Mouse (Mus musculus) liver (tissue): ENCODE results near the gene Rhbdf2.
A peak's percentile ranks its signal among the peaks of the same experiment; 100 is the strongest.

Source experiments
- DNase-seq: peaks from one replicate; pipeline ENCODE4 v3.0.0-alpha.2; 2020; ENCODE audit warnings: mixed read lengths

Rhbdf2 gene

GRCm38 (mm10) chr11:116616438-116617118 is 10.2 kb downstream of the Rhbdf2 start:
- DNase-seq, result no peak

DNA sequence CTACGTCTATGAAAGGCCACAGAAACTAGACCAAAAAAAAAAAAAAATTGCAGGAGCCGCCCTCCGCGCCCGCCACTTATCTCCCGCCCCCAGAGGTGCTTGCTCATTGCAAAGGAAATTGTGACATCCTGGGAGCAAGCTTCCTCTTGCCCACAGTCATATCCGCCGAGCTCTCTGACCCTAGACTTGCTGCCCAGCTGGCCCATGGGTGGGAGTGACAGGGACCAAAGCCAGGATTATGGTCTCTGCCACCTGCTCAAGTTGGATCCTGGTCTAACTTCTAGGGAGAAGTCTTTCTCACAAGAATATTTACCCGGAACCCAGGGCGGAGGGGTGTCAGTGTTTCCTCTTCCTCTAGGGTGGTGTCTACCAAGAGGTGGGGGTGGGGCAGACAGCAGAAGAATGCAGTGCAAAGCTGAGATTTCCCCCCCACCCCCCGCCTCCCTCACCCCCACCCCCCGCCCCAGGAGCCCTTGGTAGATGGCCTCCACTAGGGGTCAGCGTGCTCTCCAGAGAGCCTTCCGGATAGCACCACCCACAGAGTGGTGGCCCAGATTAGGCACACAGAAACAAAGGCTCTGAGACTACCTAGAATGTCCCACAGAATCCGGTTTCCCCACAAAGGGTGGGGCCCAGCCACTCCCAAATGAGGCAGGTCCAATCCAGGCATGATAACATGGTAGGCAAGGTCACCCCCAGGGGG is 10.9 kb downstream of the Rhbdf2 start:
- peak; percentile 89 for DNase-seq

DNA sequence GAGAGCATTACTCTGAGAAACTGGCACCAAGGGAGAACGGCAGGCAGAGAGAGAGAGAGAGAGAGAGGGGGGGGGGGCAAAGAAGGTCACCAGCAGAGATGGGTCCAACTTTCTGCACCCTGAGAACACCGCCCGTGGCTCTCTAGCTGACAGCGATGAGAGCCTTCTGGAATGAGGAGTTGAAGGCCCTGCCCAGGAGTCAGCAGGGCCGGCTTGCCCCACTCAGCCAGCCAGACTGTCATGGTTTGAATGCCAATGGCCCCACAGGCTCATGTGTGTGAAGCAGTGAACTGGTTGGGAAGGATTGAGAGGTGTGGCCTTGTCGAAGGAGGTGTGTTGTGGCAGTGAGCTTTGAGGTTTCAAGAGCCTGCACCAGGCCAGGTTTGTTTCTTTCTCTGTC is 13.6 kb downstream of the Rhbdf2 start:
- no peak for DNase-seq

- peak; percentile 31 for DNase-seq
These were observed 14.3 kb downstream of the Rhbdf2 start for GRCm38 (mm10) chr11:116612554-116612953.

- no peak for DNase-seq
These were observed 14.9 kb downstream of the Rhbdf2 start for GRCm38 (mm10) chr11:116611883-116612282.

DNA sequence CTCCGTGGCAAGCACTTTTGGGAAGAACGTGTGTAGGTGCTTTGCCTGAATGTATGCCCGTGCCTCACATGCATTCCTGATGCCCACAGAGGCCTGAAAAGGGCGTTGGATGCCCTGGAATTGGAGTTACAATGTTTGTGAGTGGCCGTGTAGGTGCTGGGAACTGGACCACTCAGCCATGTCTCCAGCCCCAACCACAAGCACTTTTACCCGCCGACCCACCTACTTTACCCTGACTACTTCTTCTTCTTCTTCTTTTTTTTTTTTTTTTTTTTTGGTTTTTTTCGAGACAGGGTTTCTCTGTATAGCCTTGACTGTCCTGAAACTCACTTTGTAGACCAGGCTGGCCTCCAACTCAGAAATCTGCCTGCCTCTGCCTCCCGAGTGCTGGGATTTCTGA is 15.7 kb downstream of the Rhbdf2 start:
- DNase-seq, result peak; percentile 2

GRCm38 (mm10) chr11:116609965-116610630 is 16.7 kb downstream of the Rhbdf2 start:
- DNase-seq, result peak; percentile 3

- DNase-seq, result peak; percentile 2
These were observed 19.1 kb downstream of the Rhbdf2 start for GRCm38 (mm10) chr11:116607717-116608116.

DNA sequence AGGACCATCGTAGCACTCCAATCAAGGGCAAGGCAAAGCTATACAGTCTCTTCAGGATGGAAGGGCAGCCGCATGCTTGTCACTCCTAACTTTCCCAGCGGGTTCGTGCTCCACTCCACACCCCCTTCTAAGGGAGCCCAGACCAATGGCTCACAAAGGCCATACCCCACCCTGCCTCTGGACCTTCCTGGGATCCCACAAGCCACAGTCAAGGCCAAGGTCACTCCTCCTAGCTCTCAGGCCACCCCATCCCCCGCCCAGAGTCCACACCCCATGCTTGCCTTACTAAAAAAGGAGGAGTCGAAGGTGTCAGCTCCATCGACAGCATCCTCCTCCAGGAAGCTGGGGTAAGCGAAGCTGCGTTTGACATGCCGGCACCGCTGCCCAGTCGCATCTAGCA is 22.7 kb downstream of the Rhbdf2 start:
- DNase-seq, result no peak

- peak; percentile 75 for DNase-seq
These were observed 23.5 kb downstream of the Rhbdf2 start for GRCm38 (mm10) chr11:116603339-116603738.

- no peak for DNase-seq
These were observed 24.8 kb downstream of the Rhbdf2 start for GRCm38 (mm10) chr11:116602043-116602442.

DNA sequence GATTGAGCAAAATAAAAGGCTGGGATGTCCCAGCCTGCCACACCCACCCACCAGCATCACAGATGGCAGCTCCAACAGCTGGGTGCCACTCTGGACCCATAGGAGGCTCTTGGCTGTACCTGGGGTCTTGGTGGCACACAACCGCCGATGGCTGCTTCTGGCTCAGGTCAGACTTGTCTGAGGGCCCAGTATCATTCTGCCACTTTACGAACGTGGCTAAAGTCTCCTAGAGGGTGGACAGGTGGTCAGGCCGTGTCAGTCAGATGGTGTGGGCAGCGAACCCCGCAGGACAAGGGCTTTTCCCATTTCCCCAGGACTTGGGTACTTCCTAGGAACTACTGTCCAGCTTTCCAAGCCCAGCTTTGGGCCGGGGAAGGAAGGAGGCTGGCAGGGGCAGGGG is 25.7 kb downstream of the Rhbdf2 start:
- DNase-seq, result no peak

DNA sequence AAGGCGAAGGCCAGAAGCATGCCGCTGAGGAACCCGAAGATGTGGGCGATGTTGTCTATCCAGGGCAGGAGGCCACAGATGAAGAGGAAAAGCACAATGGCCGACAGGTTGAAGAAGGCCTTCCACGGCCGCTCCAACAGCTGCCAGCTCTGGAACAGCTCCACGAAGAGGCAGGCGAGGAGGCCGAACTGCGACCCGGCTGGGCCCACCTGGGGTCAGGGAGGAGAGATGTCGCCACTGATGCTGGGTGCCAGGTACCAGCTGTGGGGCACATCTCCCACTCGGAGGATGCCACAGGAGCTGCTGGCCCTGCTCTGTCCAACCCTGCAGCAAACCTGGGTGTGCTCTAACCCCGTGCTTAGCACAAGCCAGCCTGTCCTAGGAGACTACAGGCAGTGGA is 27.6 kb downstream of the Rhbdf2 start:
- DNase-seq, result no peak

GRCm38 (mm10) chr11:116598193-116598592 is 28.6 kb downstream of the Rhbdf2 start:
- no peak for DNase-seq

GRCm38 (mm10) chr11:116596766-116597165 is 30.1 kb downstream of the Rhbdf2 start:
- DNase-seq, result no peak

- DNase-seq, result no peak
These were observed 33.5 kb downstream of the Rhbdf2 start for GRCm38 (mm10) chr11:116593345-116593744.

GRCm38 (mm10) chr11:116592428-116592827 is 34.4 kb downstream of the Rhbdf2 start:
- peak; percentile 92 for DNase-seq

DNA sequence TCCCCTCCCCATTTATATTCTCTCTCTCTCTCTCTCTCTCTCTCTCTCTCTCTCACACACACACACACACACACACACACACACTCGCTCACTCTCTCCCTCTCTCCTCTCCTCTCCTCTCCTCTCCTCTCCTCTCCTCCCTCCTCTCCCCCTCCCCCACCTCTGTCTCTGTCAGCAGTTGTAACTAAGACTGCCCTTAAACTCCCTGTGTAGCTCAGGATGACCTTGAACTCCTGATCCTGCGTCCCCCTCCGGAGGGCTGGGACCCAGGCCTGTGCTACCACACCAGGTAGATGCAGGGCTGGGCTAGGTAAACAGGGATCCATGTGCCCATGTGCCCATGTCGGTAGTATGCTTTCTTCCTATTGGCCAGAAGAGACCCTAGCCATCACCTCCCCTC is 35.2 kb downstream of the Rhbdf2 start:
- no peak for DNase-seq

DNA sequence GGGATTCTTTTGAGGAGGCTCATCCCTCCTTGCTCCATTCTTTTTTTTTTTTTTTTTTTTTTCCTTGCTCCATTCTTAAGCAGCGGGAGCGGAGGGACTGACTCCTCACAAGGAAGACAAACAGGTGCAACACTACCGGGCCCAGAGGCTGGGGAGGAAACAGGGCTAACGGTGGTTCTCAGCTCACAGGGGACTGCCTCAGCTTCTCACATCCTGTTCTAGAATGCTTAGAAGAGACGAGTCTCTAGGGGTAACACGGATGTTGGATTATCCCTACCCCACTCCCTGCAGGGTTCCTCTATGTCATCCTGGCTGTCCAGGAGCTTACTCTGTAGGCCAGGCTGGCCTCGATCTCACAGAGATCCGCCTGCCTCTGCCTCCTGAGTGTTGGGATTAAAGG is 37.2 kb downstream of the Rhbdf2 start:
- DNase-seq, result no peak

DNA sequence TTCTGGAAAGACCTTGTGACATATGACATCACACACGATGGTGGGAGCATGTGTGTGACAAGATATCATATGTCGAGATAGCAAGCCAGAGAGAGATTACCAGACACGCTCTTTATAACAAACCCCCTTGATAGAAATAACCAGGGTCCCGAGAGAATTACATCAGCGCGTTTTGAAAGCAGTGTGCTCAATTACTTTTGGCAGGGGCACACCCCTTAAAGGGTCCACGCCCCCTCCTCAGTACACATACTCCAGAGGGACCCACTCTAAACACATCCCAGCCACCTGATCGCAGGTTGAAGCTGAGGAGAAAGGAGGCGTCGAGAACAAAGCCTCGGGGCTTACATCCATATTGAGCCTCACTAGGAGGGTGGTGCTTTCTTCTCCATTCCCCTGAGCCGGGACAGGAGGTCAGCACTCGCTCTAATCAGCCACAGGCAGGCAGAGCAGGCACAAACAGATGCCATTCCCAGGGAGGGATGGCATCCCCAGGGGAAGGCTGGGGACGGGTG is 37.7 kb downstream of the Rhbdf2 start:
- DNase-seq, result no peak

DNA sequence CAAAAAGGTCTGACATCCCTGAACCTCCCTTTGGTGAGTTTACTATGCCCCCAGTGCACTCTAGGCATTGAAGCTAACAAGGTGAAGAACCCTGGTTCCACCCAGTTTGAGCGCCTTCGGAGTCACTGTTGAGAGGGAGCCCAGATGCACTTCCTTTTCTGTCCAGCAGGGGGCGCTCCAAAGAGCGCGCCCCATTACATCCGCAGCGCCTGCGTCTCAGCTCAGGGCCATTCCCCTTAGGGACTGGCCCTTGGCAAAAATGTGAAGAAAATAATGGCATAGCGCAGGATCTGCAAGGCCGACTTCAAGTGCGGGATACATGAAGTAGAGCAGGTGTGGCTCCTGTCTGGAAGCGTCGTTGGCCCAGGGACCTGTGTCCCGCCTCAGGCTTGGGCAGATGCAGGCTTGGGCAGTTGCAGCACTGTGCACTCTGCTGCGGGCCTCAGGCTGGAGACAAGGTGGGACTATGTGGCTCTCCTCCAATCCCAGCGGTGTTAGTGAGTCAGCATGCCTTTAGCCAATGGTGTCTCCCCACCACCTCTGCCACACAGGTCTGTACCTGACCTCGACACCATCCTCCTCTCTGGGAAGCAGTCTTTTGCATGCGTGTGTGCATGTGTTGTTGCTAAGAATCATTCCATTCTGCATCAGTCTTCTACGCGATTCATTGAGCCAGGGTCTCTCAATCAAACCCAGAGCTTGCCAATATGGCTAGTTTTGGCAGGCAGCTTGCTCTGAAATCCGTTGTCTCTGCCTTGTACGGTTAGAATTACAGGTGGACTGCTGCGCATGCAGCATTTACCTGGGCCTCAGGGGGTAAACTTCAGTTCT is 39.8 kb downstream of the Rhbdf2 start:
- peak; percentile 78 for DNase-seq

DNA sequence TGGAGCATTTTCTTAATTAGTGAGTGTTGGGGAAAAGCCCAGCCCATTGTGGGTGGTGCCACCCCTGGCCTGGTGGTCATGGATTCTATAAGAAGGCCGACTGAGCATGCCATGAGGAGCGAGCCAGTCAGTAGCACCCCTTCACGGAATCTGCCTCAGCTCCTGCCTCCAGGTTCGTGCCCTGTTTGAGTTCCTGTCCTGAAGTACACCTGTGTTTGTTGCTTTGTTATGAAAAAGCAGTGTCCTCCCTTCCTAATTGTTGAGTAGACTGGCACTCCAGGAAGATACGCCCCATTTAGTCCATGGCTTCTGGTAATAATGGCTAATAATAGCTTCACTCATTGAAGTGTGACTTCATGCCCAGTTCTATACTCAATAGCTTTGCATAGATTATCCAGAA is 40.5 kb downstream of the Rhbdf2 start, which contains the start of gene Aanat:
Aanat (plus strand) TSS at position 123 of the 400 bp plus-strand sequence.
- no peak for DNase-seq

- no peak for DNase-seq
These were observed 41.1 kb downstream of the Rhbdf2 start for GRCm38 (mm10) chr11:116585682-116586081.
